Mouse (Mus musculus) cerebellum, postnatal 36 days (tissue): ENCODE data around the gene Dusp16.
"Not testable (repeated sequence)": the region's sequence is repeated elsewhere in the genome, so short reads cannot be mapped to it uniquely, and the experiment has no call there.

Experiments used
- DNase-seq, 2 experiments: peaks; one replicate each; pipeline ENCODE4 v3.0.0; 2021 to 2022; ENCODE audit warnings: mixed read lengths in 2 of 2

Gene Dusp16

GRCm38 (mm10) chr6:134695625-134696024, 96.8 kb downstream of the Dusp16 start:
- no peak for DNase-seq

GRCm38 (mm10) chr6:134694988-134695387, 97.4 kb downstream of the Dusp16 start:
- DNase-seq = no peak

GRCm38 (mm10) chr6:134694498-134694897, 97.9 kb downstream of the Dusp16 start:
- DNase-seq = no peak

- no peak for DNase-seq
Observed at GRCm38 (mm10) chr6:134685515-134685914, 106.9 kb downstream of the Dusp16 start.

GRCm38 (mm10) chr6:134685040-134685439, 107.4 kb downstream of the Dusp16 start:
- no peak for DNase-seq

- DNase-seq = peak in 1 of 2 experiments; percentile 13
Observed at GRCm38 (mm10) chr6:134684354-134684915, 108.0 kb downstream of the Dusp16 start.

GRCm38 (mm10) chr6:134679330-134679729, 113.1 kb downstream of the Dusp16 start:
- DNase-seq = not testable (repeated sequence)

GRCm38 (mm10) chr6:134678037-134678436, 114.4 kb downstream of the Dusp16 start:
- no peak for DNase-seq

GRCm38 (mm10) chr6:134677504-134677903, 114.9 kb downstream of the Dusp16 start:
- no peak for DNase-seq

- DNase-seq = not testable (repeated sequence)
Observed at GRCm38 (mm10) chr6:134673712-134674111, 118.7 kb downstream of the Dusp16 start.

- DNase-seq = no peak
Observed at GRCm38 (mm10) chr6:134670881-134671411, 121.5 kb downstream of the Dusp16 start.

GRCm38 (mm10) chr6:134669179-134669865, 123.1 kb downstream of the Dusp16 start:
- no peak for DNase-seq

GRCm38 (mm10) chr6:134668519-134668918, 123.9 kb downstream of the Dusp16 start:
- no peak for DNase-seq

- no peak for DNase-seq
Observed at GRCm38 (mm10) chr6:134665817-134666216, 126.6 kb downstream of the Dusp16 start.
